Mouse (Mus musculus): ENCODE results near the gene Nfe2l1.

Gene Nfe2l1

GRCm38 (mm10) chr11:96847240-96847639 lies 17.5 kb upstream of the Nfe2l1 start:
- no peak for DNase-seq (ENCODE audit: low spot score in 2 of 2)

GRCm38 (mm10) chr11:96843627-96844026 lies 13.9 kb upstream of the Nfe2l1 start:
- no peak for DNase-seq (ENCODE audit: low spot score in 2 of 2)

GRCm38 (mm10) chr11:96840290-96840689 lies 10.5 kb upstream of the Nfe2l1 start:
- no peak for DNase-seq (ENCODE audit: low spot score in 2 of 2)

- no peak for DNase-seq (ENCODE audit: low spot score in 2 of 2)
Measured at GRCm38 (mm10) chr11:96839877-96840276, 10.1 kb upstream of the Nfe2l1 start.

GRCm38 (mm10) chr11:96839428-96839827 lies 9.7 kb upstream of the Nfe2l1 start:
- DNase-seq (ENCODE audit: low spot score in 2 of 2) = no peak

- DNase-seq (ENCODE audit: low spot score in 2 of 2) = no peak
Measured at GRCm38 (mm10) chr11:96838341-96838740, 8.6 kb upstream of the Nfe2l1 start.

- no peak for DNase-seq (ENCODE audit: low spot score in 2 of 2)
Measured at GRCm38 (mm10) chr11:96837298-96837697, 7.5 kb upstream of the Nfe2l1 start.

- DNase-seq (ENCODE audit: low spot score in 2 of 2) = no peak
Measured at GRCm38 (mm10) chr11:96834127-96834526, 4.4 kb upstream of the Nfe2l1 start.

- no peak for DNase-seq (ENCODE audit: low spot score in 2 of 2)
Measured at GRCm38 (mm10) chr11:96832973-96833372, 3.2 kb upstream of the Nfe2l1 start.

GRCm38 (mm10) chr11:96832541-96832940 lies 2.8 kb upstream of the Nfe2l1 start:
- DNase-seq (ENCODE audit: low spot score in 2 of 2) = no peak

- no peak for DNase-seq (ENCODE audit: low spot score in 2 of 2)
Measured at GRCm38 (mm10) chr11:96831516-96831915, 1.7 kb upstream of the Nfe2l1 start.

GRCm38 (mm10) chr11:96830539-96831216 lies 910 bp upstream of the Nfe2l1 start:
- DNase-seq (ENCODE audit: low spot score in 2 of 2) = no peak

- DNase-seq (ENCODE audit: low spot score in 2 of 2) = peak; percentile 87 to 91
Measured at GRCm38 (mm10) chr11:96829403-96829812, 360 bp downstream of the Nfe2l1 start.

- DNase-seq (ENCODE audit: low spot score in 2 of 2) = no peak
Measured at GRCm38 (mm10) chr11:96828881-96829280, 887 bp downstream of the Nfe2l1 start.

GRCm38 (mm10) chr11:96827917-96828316 lies 1.9 kb downstream of the Nfe2l1 start:
- no peak for DNase-seq (ENCODE audit: low spot score in 2 of 2)

GRCm38 (mm10) chr11:96827062-96827581 lies 2.6 kb downstream of the Nfe2l1 start:
- DNase-seq (ENCODE audit: low spot score in 2 of 2) = no peak

- DNase-seq (ENCODE audit: low spot score in 2 of 2) = no peak
Measured at GRCm38 (mm10) chr11:96826481-96826880, 3.3 kb downstream of the Nfe2l1 start.

GRCm38 (mm10) chr11:96824783-96825495 lies 4.8 kb downstream of the Nfe2l1 start:
- DNase-seq (ENCODE audit: low spot score in 2 of 2) = peak; percentile 75 to 76

- DNase-seq (ENCODE audit: low spot score in 2 of 2) = peak; percentile 76 to 78
Measured at GRCm38 (mm10) chr11:96823880-96824782, 5.6 kb downstream of the Nfe2l1 start.

GRCm38 (mm10) chr11:96823471-96823837 lies 6.3 kb downstream of the Nfe2l1 start:
- DNase-seq (ENCODE audit: low spot score in 2 of 2) = no peak

GRCm38 (mm10) chr11:96822675-96823470 lies 6.9 kb downstream of the Nfe2l1 start:
- no peak for DNase-seq (ENCODE audit: low spot score in 2 of 2)

Data from urinary bladder, postnatal 4 days (tissue).